Mouse (Mus musculus) neural tube, embryonic 15.5 days (tissue): ENCODE data around the gene Btbd16. TPM values are rescaled to one million over a fixed set of nuclear protein-coding genes. Genes with fewer than 3 reads are reported as not detected.

Experiments
- ATAC-seq: fragments of 200-750 bp; cut with Nextera tagmentation; 2 replicates; pipeline ENCODE4 v1.8.0; 2017; ENCODE audit warnings: mild to moderate bottlenecking, moderate TSS enrichment, moderate library complexity; ENCODE audit not compliant: low FRiP score
- H3K27ac ChIP-seq: fragments of 300-500 bp; sonication (generic); replicated peaks from 2 replicates; pipeline ENCODE4 v1.5.1; 2015; ENCODE audit warnings: mild to moderate bottlenecking, inconsistent platforms
- H3K27me3 ChIP-seq: fragments of 300-500 bp; sonication (generic); replicated peaks from 2 replicates; pipeline ENCODE4 v1.6.1; 2015; ENCODE audit warnings: inconsistent platforms
- H3K36me3 ChIP-seq: fragments of 300-500 bp; sonication (generic); 2 replicates; pipeline ENCODE4 v1.6.1; 2015; ENCODE audit warnings: inconsistent platforms
- H3K4me1 ChIP-seq: fragments of 300-500 bp; sonication (generic); 2 replicates; pipeline ENCODE4 v1.6.1; 2015; ENCODE audit warnings: inconsistent platforms
- H3K4me2 ChIP-seq: fragments of 300-500 bp; sonication (generic); 2 replicates; pipeline ENCODE4 v1.6.1; 2015; ENCODE audit warnings: inconsistent platforms, mild to moderate bottlenecking, moderate library complexity
- H3K4me3 ChIP-seq: fragments of 300-500 bp; sonication (generic); replicated peaks from 2 replicates; pipeline ENCODE4 v1.5.1; 2015; ENCODE audit warnings: mild to moderate bottlenecking, inconsistent platforms
- H3K9ac ChIP-seq: fragments of 300-500 bp; sonication (generic); replicated peaks from 2 replicates; pipeline ENCODE4 v1.6.1; 2015; ENCODE audit warnings: mild to moderate bottlenecking, inconsistent platforms
- H3K9me3 ChIP-seq: fragments of 300-500 bp; sonication (generic); replicated peaks from 2 replicates; pipeline ENCODE4 v1.6.1; 2016; ENCODE audit warnings: inconsistent platforms
- WGBS: fragments of 180-500 bp; shearing (Covaris S2); methylation state at CpG from one replicate; pipeline ENCODE4 v1.1.7; 2015; ENCODE audit warnings: mixed read lengths; 5-methylcytosine and 5-hydroxymethylcytosine counted together
- polyA plus RNA-seq: library from polyadenylated mRNA; unstranded; fragments of >200 nt; fragmentation: Nextera tagmentation; extraction: Ambion mirVana; gene quantifications from 2 replicates; pipeline ENCODE4 v1.2.1, GENCODE M21; 2015

Btbd16 gene
- polyA plus RNA-seq, 1 experiment from 2014 or later, result not detected

- no peak for ATAC-seq
- H3K4me2 ChIP-seq, result no peak overlapping the region
- H3K9ac ChIP-seq, result no peak overlapping the region
- no peaks in the 10 kb centered on the region for H3K4me1 ChIP-seq
- H3K27ac ChIP-seq, result no peak overlapping the region
- no peak overlapping the region for H3K4me3 ChIP-seq
- no peaks in the 10 kb centered on the region for H3K36me3 ChIP-seq
- H3K9me3 ChIP-seq, result no peaks in the 10 kb centered on the region
- WGBS, result 78% methylated on average over 5 of the region's 5 CpGs
- no peaks in the 10 kb centered on the region for H3K27me3 ChIP-seq
These were observed 7.1 kb downstream of the Btbd16 start for GRCm38 (mm10) chr7:130780866-130781419.

GRCm38 (mm10) chr7:130782501-130783050 lies 8.7 kb downstream of the Btbd16 start:
- H3K36me3 ChIP-seq, result no peaks in the 10 kb centered on the region
- no peak overlapping the region for H3K27ac ChIP-seq
- H3K4me1 ChIP-seq, result 0 out of 2 replicates have a peak, but pooled peaks cover 3% of the 10 kb centered on the region
- no peak overlapping the region for H3K9ac ChIP-seq
- WGBS, result 82% methylated on average over 5 of the region's 5 CpGs
- no peaks in the 10 kb centered on the region for H3K27me3 ChIP-seq
- no peaks in the 10 kb centered on the region for H3K9me3 ChIP-seq
- no peak overlapping the region for H3K4me2 ChIP-seq
- no peak for ATAC-seq
- H3K4me3 ChIP-seq, result no peak overlapping the region

GRCm38 (mm10) chr7:130785923-130786575 lies 12.2 kb downstream of the Btbd16 start:
- Histone ChIP-seq H3K27me3 (no peaks in the 10 kb centered on the region), H3K4me3 (no peak overlapping the region), H3K4me2 (no peak overlapping the region), H3K9me3 (no peaks in the 10 kb centered on the region), H3K9ac (no peak overlapping the region), H3K36me3 (no peaks in the 10 kb centered on the region), H3K4me1 (0 out of 2 replicates have a peak, but pooled peaks cover 3% of the 10 kb centered on the region), H3K27ac (no peak overlapping the region)
- ATAC-seq, result no peak
- 81% methylated on average over 12 of the region's 12 CpGs for WGBS

GRCm38 (mm10) chr7:130786708-130787107 lies 12.8 kb downstream of the Btbd16 start:
- Histone ChIP-seq H3K9me3 (no peaks in the 10 kb centered on the region), H3K4me3 (no peak overlapping the region), H3K4me1 (0 out of 2 replicates have a peak, but pooled peaks cover 3% of the 10 kb centered on the region), H3K27ac (no peak overlapping the region), H3K27me3 (no peaks in the 10 kb centered on the region), H3K36me3 (no peaks in the 10 kb centered on the region), H3K4me2 (no peak overlapping the region), H3K9ac (no peak overlapping the region)
- no peak for ATAC-seq
- WGBS, result 88% methylated on average over 5 of the region's 5 CpGs

GRCm38 (mm10) chr7:130787537-130787936 lies 13.7 kb downstream of the Btbd16 start:
- 0 out of 2 replicates have a peak, but pooled peaks cover 3% of the 10 kb centered on the region for H3K4me1 ChIP-seq
- no peak overlapping the region for H3K4me2 ChIP-seq
- 95% methylated on average over 4 of the region's 4 CpGs for WGBS
- ATAC-seq, result no peak
- H3K9ac ChIP-seq, result no peak overlapping the region
- H3K9me3 ChIP-seq, result no peaks in the 10 kb centered on the region
- no peaks in the 10 kb centered on the region for H3K36me3 ChIP-seq
- no peaks in the 10 kb centered on the region for H3K27me3 ChIP-seq
- no peak overlapping the region for H3K4me3 ChIP-seq
- H3K27ac ChIP-seq, result no peak overlapping the region

GRCm38 (mm10) chr7:130788950-130789349 lies 15.1 kb downstream of the Btbd16 start:
- Histone ChIP-seq H3K36me3 (no peaks in the 10 kb centered on the region), H3K9ac (no peak overlapping the region), H3K9me3 (no peaks in the 10 kb centered on the region), H3K27ac (no peak overlapping the region), H3K27me3 (no peaks in the 10 kb centered on the region), H3K4me2 (no peak overlapping the region), H3K4me3 (no peak overlapping the region), H3K4me1 (0 out of 2 replicates have a peak, but pooled peaks cover 3% of the 10 kb centered on the region)
- WGBS, result 88% methylated on average over 3 of the region's 3 CpGs
- ATAC-seq, result no peak

GRCm38 (mm10) chr7:130789456-130789855 lies 15.6 kb downstream of the Btbd16 start:
- 0 out of 2 replicates have a peak, but pooled peaks cover 3% of the 10 kb centered on the region for H3K4me1 ChIP-seq
- H3K4me3 ChIP-seq, result no peak overlapping the region
- no peaks in the 10 kb centered on the region for H3K27me3 ChIP-seq
- no peak for ATAC-seq
- 87% methylated on average over 7 of the region's 7 CpGs for whole genome bisulfite sequencing
- no peak overlapping the region for H3K4me2 ChIP-seq
- no peak overlapping the region for H3K9ac ChIP-seq
- no peak overlapping the region for H3K27ac ChIP-seq
- H3K9me3 ChIP-seq, result no peaks in the 10 kb centered on the region
- H3K36me3 ChIP-seq, result no peaks in the 10 kb centered on the region

- H3K4me1 ChIP-seq, result no peaks in the 10 kb centered on the region
- no peak for ATAC-seq
- H3K4me3 ChIP-seq, result no peak overlapping the region
- 89% methylated on average over 9 of the region's 9 CpGs for WGBS
- no peaks in the 10 kb centered on the region for H3K36me3 ChIP-seq
- H3K27me3 ChIP-seq, result no peaks in the 10 kb centered on the region
- H3K27ac ChIP-seq, result no peak overlapping the region
- no peak overlapping the region for H3K4me2 ChIP-seq
- H3K9me3 ChIP-seq, result no peaks in the 10 kb centered on the region
- H3K9ac ChIP-seq, result no peak overlapping the region
These were observed 19.8 kb downstream of the Btbd16 start for GRCm38 (mm10) chr7:130793671-130794070.

- H3K27me3 ChIP-seq, result no peaks in the 10 kb centered on the region
- no peak overlapping the region for H3K4me2 ChIP-seq
- no peak overlapping the region for H3K9ac ChIP-seq
- H3K9me3 ChIP-seq, result no peaks in the 10 kb centered on the region
- H3K4me1 ChIP-seq, result no peaks in the 10 kb centered on the region
- no peak overlapping the region for H3K27ac ChIP-seq
- no peak for ATAC-seq
- 77% methylated on average over 8 of the region's 8 CpGs for WGBS
- no peak overlapping the region for H3K4me3 ChIP-seq
- no peaks in the 10 kb centered on the region for H3K36me3 ChIP-seq
These were observed 22.9 kb downstream of the Btbd16 start for GRCm38 (mm10) chr7:130796786-130797185.

GRCm38 (mm10) chr7:130797524-130797923 lies 23.7 kb downstream of the Btbd16 start:
- Histone ChIP-seq H3K27me3 (no peaks in the 10 kb centered on the region), H3K27ac (no peak overlapping the region), H3K4me3 (no peak overlapping the region), H3K4me1 (no peaks in the 10 kb centered on the region), H3K9ac (no peak overlapping the region), H3K4me2 (no peak overlapping the region), H3K9me3 (no peaks in the 10 kb centered on the region), H3K36me3 (no peaks in the 10 kb centered on the region)
- ATAC-seq, result no peak
- 88% methylated on average over 6 of the region's 6 CpGs for WGBS

GRCm38 (mm10) chr7:130799418-130799817 lies 25.5 kb downstream of the Btbd16 start:
- Histone ChIP-seq H3K36me3 (no peaks in the 10 kb centered on the region), H3K27me3 (no peaks in the 10 kb centered on the region), H3K4me1 (no peaks in the 10 kb centered on the region), H3K9me3 (no peaks in the 10 kb centered on the region), H3K9ac (no peak overlapping the region), H3K4me3 (no peak overlapping the region), H3K27ac (no peak overlapping the region), H3K4me2 (no peak overlapping the region)
- no peak for ATAC-seq
- WGBS, result 88% methylated on average over 10 of the region's 10 CpGs

- no peak overlapping the region for H3K4me2 ChIP-seq
- H3K36me3 ChIP-seq, result no peaks in the 10 kb centered on the region
- no peak overlapping the region for H3K4me3 ChIP-seq
- H3K27me3 ChIP-seq, result no peaks in the 10 kb centered on the region
- no peak for ATAC-seq
- H3K9me3 ChIP-seq, result no peaks in the 10 kb centered on the region
- WGBS, result 82% methylated on average over 4 of the region's 4 CpGs
- no peaks in the 10 kb centered on the region for H3K4me1 ChIP-seq
- no peak overlapping the region for H3K9ac ChIP-seq
- H3K27ac ChIP-seq, result no peak overlapping the region
These were observed 26.8 kb downstream of the Btbd16 start for GRCm38 (mm10) chr7:130800681-130801080.
